Mouse (Mus musculus) ES-Bruce4 (cell line): ENCODE measurements around the gene Ext2.

ENCODE experiments used
- CTCF ChIP-seq: IDR thresholded peaks from one replicate; pipeline ENCODE4 v1.8.1; 2011; ENCODE audit warnings: low read depth, low read length
- EP300 ChIP-seq: IDR thresholded peaks from 2 replicates; pipeline ENCODE4 v1.6.1; 2011; ENCODE audit warnings: low read depth, low read length; ENCODE audit not compliant: insufficient read depth
- POLR2A ChIP-seq: IDR thresholded peaks from one replicate; pipeline ENCODE4 v1.8.1; 2011; ENCODE audit warnings: low read length; ENCODE audit not compliant: insufficient read depth

DNA sequence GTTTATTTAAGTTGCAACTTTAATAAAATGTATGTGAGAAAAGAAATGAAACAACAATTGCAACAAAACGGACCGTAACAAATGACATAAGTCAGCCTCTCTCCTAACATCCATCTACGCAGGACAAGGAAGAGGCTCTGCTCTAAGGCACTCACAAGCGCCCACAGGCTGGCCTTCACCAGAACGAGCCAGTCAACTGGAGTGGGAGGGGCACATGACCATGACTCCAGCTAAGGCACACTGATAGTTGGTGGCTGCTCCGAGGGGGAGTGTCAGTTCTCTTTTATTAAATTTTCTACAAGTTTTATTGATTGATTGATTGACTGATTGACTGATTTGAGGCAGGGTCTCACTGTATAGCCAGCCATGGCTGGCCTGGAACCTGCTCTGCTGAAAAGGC lies 52.5 kb downstream of the Ext2 start:
- TF ChIP-seq CTCF = no peak
- TF ChIP-seq EP300 = no peak
- no peak for TF ChIP-seq POLR2A
